ENCODE assay signal across 11 mouse cellular contexts in genomic region chr10:119100511-119100910, GRCm38 (mm10).
DNase-seq lines count a peak whose midpoint lies in the region; ATAC-seq and TF ChIP-seq lines count a peak whose summit lies in the region.
"Had no signal": no experiment of that assay in that cellular context is flagged by ENCODE, and none has a peak within 500 bp of the region (broad histone marks: within the 10 kb centered on the region; RNA-seq: fewer than 3 reads in every experiment).

No protein-coding gene starts in this region.

- no peak overlapping the region for H3K9ac ChIP-seq in forebrain, postnatal 0 days
- H3K9ac ChIP-seq: liver, embryonic 13.5 days had no signal

- H3K4me1 ChIP-seq in forebrain, postnatal 0 days (ENCODE audit: insufficient read depth): no peaks in the 10 kb centered on the region
- H3K4me1 ChIP-seq: liver, embryonic 13.5 days had no signal

- peak; percentile 51 for ATAC-seq in forebrain, postnatal 0 days
- ATAC-seq in megakaryocyte-erythroid progenitor cell, adult 5-6 weeks (replicated peaks; ENCODE audit: low FRiP score, low TSS enrichment, poor library complexity, severe bottlenecking): peak; percentile 69
- ATAC-seq: activated CD4-positive, CD25-positive, alpha-beta regulatory T cell, adult 4 months; inflammation-experienced regulatory T-cells, adult 6 months had no signal

- no peak overlapping the region for H3K27ac ChIP-seq in forebrain, postnatal 0 days (ENCODE audit: low read depth, low read length)
- H3K27ac ChIP-seq: liver, embryonic 13.5 days had no signal

- no peaks in the 10 kb centered on the region for H3K36me3 ChIP-seq in forebrain, postnatal 0 days (ENCODE audit: insufficient read depth)
- H3K36me3 ChIP-seq: liver, embryonic 13.5 days had no signal

- DNase-seq in adrenal gland, postnatal 14 days: peak; percentile 23
- no peak for DNase-seq in adrenal gland, postnatal 4 days (ENCODE audit: low spot score in 2 of 2)
- peak; percentile 12 for DNase-seq in kidney, postnatal 14 days
- DNase-seq in kidney, adult 8-10 months: no peak
- no peak for DNase-seq in forebrain, postnatal 0 days
- DNase-seq in thymus, postnatal 10 days (ENCODE audit: low spot score in 2 of 2): no peak
- no peak for DNase-seq in right cerebral cortex, postnatal 25 days
- DNase-seq: liver, embryonic 13.5 days had no signal

- no peak overlapping the region for H3K4me2 ChIP-seq in forebrain, postnatal 0 days (ENCODE audit: low read depth)
- H3K4me2 ChIP-seq: liver, embryonic 13.5 days had no signal

- H3K9me3 ChIP-seq in forebrain, postnatal 0 days (ENCODE audit: low read length): no peaks in the 10 kb centered on the region
- H3K9me3 ChIP-seq: liver, embryonic 13.5 days had no signal

- peak; percentile 46; the same call in 1 of the 2 replicates for TF ChIP-seq CTCF in forebrain, postnatal 0 days (IDR thresholded peaks at IDR 0.05; ENCODE audit: low read depth)

- no peak overlapping the region for H3K4me3 ChIP-seq in forebrain, postnatal 0 days (ENCODE audit: low read depth, low read length)
- H3K4me3 ChIP-seq: liver, embryonic 13.5 days had no signal

- no peaks in the 10 kb centered on the region for H3K27me3 ChIP-seq in forebrain, postnatal 0 days (ENCODE audit: insufficient read depth, low read length)
- H3K27me3 ChIP-seq: liver, embryonic 13.5 days had no signal

- 14% methylated on average over 7 of the region's 7 CpGs for WGBS in forebrain, postnatal 0 days

Comparison
In these comparisons a context has a peak if more than half of its experiments do, and no peak if none do; other contexts are left out.
1. DNase-seq: peak in adrenal gland, postnatal 14 days (single experiment) and kidney, postnatal 14 days (single experiment); none in adrenal gland, postnatal 4 days (0 of 2), kidney, adult 8-10 months (0 of 2), forebrain, postnatal 0 days (single experiment), thymus, postnatal 10 days (0 of 2) and right cerebral cortex, postnatal 25 days (single experiment).